Mouse (Mus musculus) erythroblast, embryonic 14.5 days (primary cell): ENCODE measurements around the gene Tmem131l.

Experiments
- GATA1 ChIP-seq: IDR thresholded peaks from 2 replicates; pipeline ENCODE4 v1.6.1; 2012; ENCODE audit warnings: low read length, inconsistent platforms, mixed read lengths
- TAL1 ChIP-seq: IDR thresholded peaks from 3 replicates; pipeline ENCODE4 v1.6.1; 2012; ENCODE audit warnings: low read length, inconsistent platforms, mixed read lengths

DNA sequence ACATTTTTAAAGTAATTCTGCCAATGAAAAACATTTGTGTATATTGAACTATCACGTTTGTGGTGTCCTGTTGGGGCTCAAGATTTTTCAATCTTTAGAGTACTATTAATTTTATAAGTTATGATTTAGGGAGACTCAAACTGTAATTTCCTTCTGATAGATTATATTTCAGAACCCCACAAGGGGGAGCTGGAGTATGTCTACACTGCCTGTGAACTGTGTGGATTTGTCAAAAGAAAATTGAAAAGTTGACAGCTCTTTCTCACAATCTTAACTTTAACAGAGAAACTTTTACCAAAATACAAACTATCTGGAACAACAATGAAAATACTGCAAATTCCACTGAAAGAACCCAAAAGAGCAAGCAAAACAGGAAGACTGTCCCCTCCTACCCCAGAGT lies 93.1 kb downstream of the Tmem131l start:
- no peak for TF ChIP-seq GATA1
- no peak for TF ChIP-seq TAL1
